Mouse (Mus musculus): ENCODE results near the gene F12.

The F12 gene

DNA sequence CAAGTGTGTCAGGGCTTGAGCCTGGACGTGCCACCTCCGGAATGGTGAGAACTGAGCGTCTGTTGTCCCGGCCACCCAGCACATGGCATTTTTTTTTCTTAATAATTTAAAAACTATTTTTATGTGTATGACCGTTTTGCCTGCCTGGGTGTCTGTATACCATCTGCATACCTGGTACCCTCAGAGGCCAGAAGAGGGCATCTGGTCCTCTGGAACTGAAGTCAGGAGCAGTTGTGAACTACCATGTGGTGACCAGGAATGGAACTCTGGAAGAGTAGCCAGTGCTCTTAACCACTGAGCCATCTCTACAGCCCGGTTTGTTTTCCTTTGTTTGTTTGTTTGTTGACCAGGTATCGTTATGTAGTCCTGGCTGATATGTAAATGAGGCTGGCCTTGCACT, 58.2 kb downstream of the F12 start:
- H3K4me3 ChIP-seq (replicated peaks; ENCODE audit: low read length), result no peak overlapping the region
- peaks cover 14% of the 10 kb centered on the region for H3K4me1 ChIP-seq (replicated peaks; ENCODE audit: low read depth, low read length)
- H3K27me3 ChIP-seq (ENCODE audit: insufficient read depth, low read length), result peaks cover 37% of the 10 kb centered on the region
- no peak for TF ChIP-seq NANOG (IDR thresholded peaks at IDR 0.05; ENCODE audit: borderline replicate concordance, low read length)
- TF ChIP-seq POU5F1 (IDR thresholded peaks at IDR 0.05; ENCODE audit: borderline replicate concordance, low read length), result no peak
- TF ChIP-seq CTCF (conservative IDR thresholded peaks at IDR 0.05; ENCODE audit: low read length), result no peak
- no peaks in the 10 kb centered on the region for H3K36me3 ChIP-seq (ENCODE audit: insufficient read depth, low read length)
- no peaks in the 10 kb centered on the region for H3K9me3 ChIP-seq (ENCODE audit: low read length)

Measured in E14TG2a.4 (cell line).